Mouse (Mus musculus) megakaryocyte, embryonic 14.5 days (primary cell): ENCODE measurements around the gene Gmps. TPM values are rescaled to one million over a fixed set of nuclear protein-coding genes. Genes with fewer than 3 reads are reported as not detected.

Experiments used
- H3K27me3 ChIP-seq: replicated peaks from 2 replicates; pipeline ENCODE3; 2012; ENCODE audit warnings: inconsistent platforms
- H3K36me3 ChIP-seq: replicated peaks from 2 replicates; pipeline ENCODE3; 2012; ENCODE audit warnings: low read length, inconsistent platforms, mixed read lengths
- H3K4me1 ChIP-seq: 2 replicates; pipeline ENCODE4 v1.6.1; 2012; ENCODE audit warnings: inconsistent platforms
- H3K4me3 ChIP-seq: replicated peaks from 2 replicates; pipeline ENCODE3; 2012; ENCODE audit warnings: moderate library complexity, mild to moderate bottlenecking, inconsistent platforms
- H3K9me3 ChIP-seq: 2 replicates; pipeline ENCODE4 v1.6.1; 2012; ENCODE audit warnings: inconsistent platforms
- FLI1 ChIP-seq: IDR thresholded peaks from 2 replicates; pipeline ENCODE4 v1.6.1; 2012; ENCODE audit warnings: low read length, inconsistent platforms, mixed read lengths
- GATA1 ChIP-seq: IDR thresholded peaks from 3 replicates; pipeline ENCODE4 v1.6.1; 2012; ENCODE audit warnings: mixed read lengths, low read length, inconsistent platforms, borderline replicate concordance
- polyA plus RNA-seq: library from polyadenylated mRNA; stranded (reverse); fragments of >175 nt; gene quantifications from 2 replicates; pipeline ENCODE4 v1.2.3, GENCODE M21; 2012; ENCODE audit warnings: low replicate concordance; ENCODE audit not compliant: insufficient read depth

Gene Gmps
- polyA plus RNA-seq, 1 experiment, result 1.7 TPM

DNA sequence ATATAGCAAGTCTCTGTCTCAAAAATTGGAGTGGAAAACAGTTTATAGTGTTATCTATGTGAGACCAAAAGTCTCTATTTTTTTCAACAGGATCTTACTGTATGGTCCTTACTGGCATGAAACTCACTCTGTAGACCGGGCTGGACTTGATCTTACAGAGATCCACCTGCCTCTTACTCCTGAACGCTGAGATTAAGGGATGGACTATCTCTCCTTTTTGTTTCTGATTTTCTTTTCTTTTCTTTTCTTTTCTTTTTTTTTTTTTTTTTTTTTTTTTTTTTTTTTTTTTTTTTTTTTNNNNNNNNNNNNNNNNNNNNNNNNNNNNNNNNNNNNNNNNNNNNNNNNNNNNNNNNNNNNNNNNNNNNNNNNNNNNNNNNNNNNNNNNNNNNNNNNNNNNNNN lies 10.0 kb upstream of the Gmps start:
- TF ChIP-seq GATA1 (no peak), FLI1 (no peak)
- Histone ChIP-seq H3K36me3 (peaks cover 4% of the 10 kb centered on the region), H3K9me3 (no peaks in the 10 kb centered on the region), H3K4me1 (peaks cover 31% of the 10 kb centered on the region), H3K4me3 (no peak overlapping the region), H3K27me3 (peaks cover 2% of the 10 kb centered on the region)

DNA sequence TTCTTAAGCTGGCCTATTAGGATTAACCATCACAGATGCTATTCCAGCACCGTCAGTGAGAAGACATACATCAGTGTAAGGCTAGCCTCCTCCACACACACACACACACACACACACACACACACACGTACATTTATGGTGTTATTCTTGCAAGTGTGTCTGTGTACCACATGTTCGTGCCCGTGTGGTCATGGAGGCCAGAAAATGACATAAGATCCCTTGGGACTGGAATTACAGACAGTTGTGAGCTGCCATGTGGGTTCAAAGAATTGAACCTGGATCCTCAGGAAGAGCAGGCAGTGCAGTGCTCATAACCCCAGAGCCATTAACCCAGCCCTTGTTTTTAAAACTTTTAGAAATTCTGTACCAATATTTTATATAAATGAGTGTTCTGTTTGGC lies 2.0 kb downstream of the Gmps start:
- peak overlapping the region; percentile 69 for H3K4me3 ChIP-seq
- peaks cover 32% of the 10 kb centered on the region for H3K36me3 ChIP-seq
- H3K9me3 ChIP-seq, result no peaks in the 10 kb centered on the region
- H3K27me3 ChIP-seq, result no peaks in the 10 kb centered on the region
- TF ChIP-seq GATA1 (no peak), FLI1 (no peak)
- H3K4me1 ChIP-seq, result peaks cover 33% of the 10 kb centered on the region

DNA sequence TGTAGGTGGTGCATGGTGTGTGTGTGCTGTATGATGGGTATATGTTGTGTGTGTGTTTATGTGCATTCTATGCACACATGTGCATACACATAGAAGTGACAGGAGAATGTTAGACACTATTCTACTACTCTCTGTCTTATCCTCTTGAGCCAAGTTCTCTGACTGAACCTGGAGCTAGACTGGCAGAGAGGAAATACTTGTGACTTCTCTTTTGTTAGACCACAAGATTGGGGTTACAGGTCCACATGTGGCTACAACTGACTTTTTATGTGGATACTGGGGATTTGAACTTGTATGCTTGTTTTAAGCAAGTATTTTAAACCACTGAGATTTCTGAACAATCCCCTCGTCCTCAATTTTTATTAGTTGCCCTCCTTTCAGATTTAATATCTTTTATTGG lies 10.8 kb downstream of the Gmps start:
- Histone ChIP-seq H3K27me3 (no peaks in the 10 kb centered on the region), H3K4me1 (peaks cover 9% of the 10 kb centered on the region; the same call in 1 of the 2 replicates), H3K36me3 (peaks cover 92% of the 10 kb centered on the region), H3K9me3 (no peaks in the 10 kb centered on the region), H3K4me3 (peak overlapping the region; percentile 14)
- no peak for TF ChIP-seq GATA1
- TF ChIP-seq FLI1, result no peak

DNA sequence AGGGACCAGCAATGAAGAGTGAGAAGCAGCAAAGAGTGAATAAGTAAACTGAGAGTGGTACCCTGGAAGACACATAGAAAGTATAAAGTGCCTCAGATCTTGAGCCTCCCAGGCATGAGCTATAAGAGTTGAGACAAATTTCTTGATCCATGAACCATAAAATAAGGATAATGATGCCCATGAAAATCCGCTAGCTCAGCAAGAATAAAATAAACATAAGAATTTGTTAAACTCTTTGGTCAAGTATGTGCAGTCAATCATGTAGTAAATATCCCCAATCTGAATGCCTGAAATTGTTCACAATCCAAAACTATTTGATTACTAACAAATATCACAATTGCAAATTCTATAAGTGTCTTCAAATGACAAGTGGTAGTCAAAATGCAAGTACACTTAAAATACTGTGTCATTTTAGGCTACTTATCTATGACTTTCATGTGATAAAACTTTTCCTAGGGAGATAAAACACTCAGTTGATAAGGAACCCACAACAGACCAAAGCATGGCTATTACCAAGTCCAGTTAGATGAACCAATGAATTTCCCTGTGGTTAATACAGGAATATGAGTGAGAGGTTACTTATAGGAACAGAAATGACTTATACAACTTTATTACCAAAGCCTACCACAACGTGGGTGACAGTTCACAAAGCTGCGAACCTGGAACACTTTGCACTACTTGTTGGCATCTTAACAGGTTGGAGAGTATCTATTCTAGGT lies 13.0 kb downstream of the Gmps start:
- Histone ChIP-seq H3K27me3 (no peaks in the 10 kb centered on the region), H3K36me3 (peaks cover 92% of the 10 kb centered on the region), H3K9me3 (no peaks in the 10 kb centered on the region), H3K4me1 (peaks cover 9% of the 10 kb centered on the region; the same call in 1 of the 2 replicates), H3K4me3 (no peak overlapping the region)
- no peak for TF ChIP-seq FLI1
- no peak for TF ChIP-seq GATA1

DNA sequence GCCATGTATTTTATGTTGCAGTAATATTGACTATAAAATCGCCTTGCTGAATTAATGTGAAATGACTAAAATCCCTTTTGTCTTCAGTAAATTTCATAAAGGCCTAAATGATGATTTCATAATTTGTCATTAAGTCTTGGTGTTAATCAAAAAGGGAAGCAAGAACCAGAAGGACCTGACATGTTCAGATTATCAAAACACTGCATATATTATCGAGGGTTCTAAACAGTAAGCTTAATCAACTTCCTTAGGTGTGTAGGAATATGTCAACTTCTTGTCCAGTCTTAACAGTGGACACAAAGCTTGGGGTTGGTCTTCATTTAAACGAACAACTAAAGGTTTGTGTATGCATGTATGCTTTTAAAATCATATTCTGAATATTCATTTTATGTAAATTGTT lies 45.5 kb downstream of the Gmps start:
- Histone ChIP-seq H3K9me3 (peaks cover 9% of the 10 kb centered on the region), H3K4me3 (no peak overlapping the region), H3K36me3 (peaks cover 19% of the 10 kb centered on the region), H3K4me1 (no peaks in the 10 kb centered on the region), H3K27me3 (no peaks in the 10 kb centered on the region)
- TF ChIP-seq GATA1 (no peak), FLI1 (no peak)

DNA sequence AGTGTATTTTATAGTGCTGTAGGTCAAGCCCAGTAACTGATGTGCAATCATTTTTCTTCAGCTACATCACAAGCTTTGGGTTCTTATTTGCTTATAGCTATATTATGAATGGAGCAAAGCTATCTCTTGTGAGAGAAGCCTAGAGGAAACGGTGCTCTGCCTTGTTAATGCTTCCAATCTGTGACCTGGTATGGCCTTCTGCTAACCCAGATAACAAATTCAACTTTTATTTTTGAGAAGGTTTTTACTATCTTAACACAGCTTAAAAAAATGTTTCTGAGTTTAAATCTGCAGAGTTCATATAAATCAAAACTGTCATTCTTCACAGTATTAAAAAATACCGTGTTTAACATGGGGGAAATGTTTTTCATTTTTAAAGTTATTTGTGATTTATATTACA lies 46.0 kb downstream of the Gmps start:
- Histone ChIP-seq H3K4me3 (no peak overlapping the region), H3K9me3 (peaks cover 9% of the 10 kb centered on the region), H3K36me3 (peaks cover 19% of the 10 kb centered on the region), H3K27me3 (no peaks in the 10 kb centered on the region), H3K4me1 (no peaks in the 10 kb centered on the region)
- TF ChIP-seq GATA1, result no peak
- no peak for TF ChIP-seq FLI1

DNA sequence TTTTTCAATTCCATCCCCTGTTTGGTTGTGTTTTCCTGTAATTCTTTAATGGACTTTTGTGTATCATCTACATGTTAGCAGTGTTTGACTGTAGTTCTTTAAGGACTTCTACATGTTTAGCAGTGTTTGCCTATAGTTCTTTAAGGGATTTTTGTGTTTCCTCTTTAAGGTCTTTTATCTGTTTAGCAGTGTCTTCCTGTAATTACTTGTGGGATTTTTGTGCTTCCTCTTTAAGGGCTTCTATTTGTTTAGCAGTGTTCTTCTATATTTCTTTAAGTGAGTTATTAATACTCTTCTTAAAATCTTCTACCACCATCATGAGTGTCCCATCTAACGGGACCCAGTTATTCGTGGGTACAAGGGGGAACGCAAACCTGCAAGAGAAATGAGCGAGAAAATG lies 53.9 kb downstream of the Gmps start:
- H3K27me3 ChIP-seq, result no peaks in the 10 kb centered on the region

DNA sequence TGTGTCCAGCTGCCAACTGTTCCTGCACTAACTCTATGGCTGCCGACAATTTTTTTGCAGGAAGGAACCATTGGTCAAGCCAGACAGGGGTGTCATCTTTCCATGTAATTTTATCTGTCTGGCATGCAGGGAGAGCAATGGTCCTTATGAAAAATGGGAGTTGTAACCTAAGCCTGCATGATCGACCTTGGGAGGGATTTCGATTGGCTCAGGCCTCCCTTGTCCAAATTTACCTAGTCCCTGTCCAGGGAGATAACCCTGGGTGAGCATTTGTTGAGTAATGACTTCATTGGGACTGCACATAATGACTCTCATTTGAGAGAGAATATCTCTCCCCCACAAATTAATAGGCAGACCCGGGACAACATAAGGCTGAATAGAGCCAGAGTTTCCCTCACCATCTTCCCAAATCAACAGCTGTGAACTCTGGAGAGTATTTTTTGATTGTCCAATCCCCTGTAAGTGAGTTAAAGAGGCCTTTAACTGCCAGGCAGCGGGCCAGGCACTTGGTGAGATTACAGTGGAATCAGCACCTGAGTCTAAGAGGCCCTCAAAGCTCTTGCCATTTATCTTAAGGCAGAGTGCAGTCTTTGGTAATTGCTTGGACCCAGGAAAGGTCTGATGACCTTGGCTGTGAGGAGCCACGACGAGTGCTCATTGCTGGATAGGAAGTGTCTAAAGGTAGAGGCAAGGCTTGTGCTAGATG lies 62.4 kb downstream of the Gmps start:
- no peaks in the 10 kb centered on the region for H3K36me3 ChIP-seq
- no peaks in the 10 kb centered on the region for H3K27me3 ChIP-seq
- no peak overlapping the region for H3K4me3 ChIP-seq
- H3K4me1 ChIP-seq, result no peaks in the 10 kb centered on the region
- TF ChIP-seq GATA1 (no peak), FLI1 (no peak)
- no peaks in the 10 kb centered on the region for H3K9me3 ChIP-seq

More for the DNA sequence above, 53.9 kb downstream of the Gmps start:
- Histone ChIP-seq H3K36me3 (no peaks in the 10 kb centered on the region), H3K9me3 (peaks cover 3% of the 10 kb centered on the region), H3K4me3 (no peak overlapping the region), H3K4me1 (peaks cover 9% of the 10 kb centered on the region)
- TF ChIP-seq FLI1, result no peak
- TF ChIP-seq GATA1, result no peak

DNA sequence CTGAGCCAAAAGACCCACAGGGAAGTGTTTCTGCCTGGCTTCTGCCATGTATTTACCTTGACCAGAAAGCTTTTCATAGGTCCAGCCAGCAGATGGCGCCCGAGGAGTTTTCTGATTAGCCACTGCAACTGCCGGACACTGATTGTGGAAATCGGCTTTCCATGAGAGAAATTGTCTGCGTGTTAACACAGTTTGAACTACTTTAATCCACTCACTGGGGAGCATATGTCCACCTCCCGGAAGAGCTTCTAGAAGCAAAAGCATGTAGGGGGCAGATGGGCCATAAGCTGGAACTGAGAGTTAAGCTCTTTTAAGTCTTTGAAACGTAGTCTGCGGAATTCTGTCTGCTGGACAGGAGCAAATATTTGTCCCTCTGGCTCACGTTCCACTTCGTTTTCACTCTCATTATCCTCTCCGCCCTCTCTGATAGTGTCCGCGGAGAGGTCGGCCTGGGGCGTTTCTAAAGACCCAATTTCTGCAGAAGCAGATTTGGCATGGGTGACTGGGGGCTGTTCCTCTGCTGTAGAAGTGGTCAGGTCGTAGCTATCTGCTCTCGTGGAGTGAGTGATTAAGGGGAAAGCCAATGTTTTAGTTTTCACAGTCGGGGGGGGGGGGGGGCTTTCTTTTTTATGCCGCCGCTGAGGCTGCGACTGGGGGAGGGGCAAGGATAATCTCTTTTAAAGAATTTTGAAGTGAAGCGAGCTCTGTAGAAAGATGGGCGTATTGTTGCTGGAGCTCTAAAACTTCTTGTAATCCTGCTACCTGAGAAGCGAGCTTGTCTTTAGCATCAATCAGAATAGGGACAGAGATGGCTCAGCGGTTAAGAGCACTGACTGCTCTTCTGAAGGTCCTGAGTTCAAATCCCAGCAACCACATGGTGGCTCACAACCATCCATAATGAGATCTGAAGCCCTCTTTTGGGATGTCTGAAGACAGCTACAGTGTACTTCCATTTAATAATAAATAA lies 64.2 kb downstream of the Gmps start:
- Histone ChIP-seq H3K36me3 (no peaks in the 10 kb centered on the region), H3K9me3 (no peaks in the 10 kb centered on the region), H3K4me3 (no peak overlapping the region), H3K27me3 (no peaks in the 10 kb centered on the region), H3K4me1 (no peaks in the 10 kb centered on the region)
- TF ChIP-seq FLI1 (no peak), GATA1 (no peak)

Other genes starting within 250 kb of the Gmps start
- gene Plch1, start 76.6 kb upstream of the Gmps start, polyA plus RNA-seq, result not detected in 2 replicates
- gene E130311K13Rik, start 46.6 kb upstream of the Gmps start, polyA plus RNA-seq, result 2.4 and 4.0 TPM in 2 replicates
- gene Slc33a1, start 11.3 kb upstream of the Gmps start, polyA plus RNA-seq, result 13.9 and 33.7 TPM in 2 replicates
- not detected in 2 replicates for gene Vmn2r1, start 105.4 kb downstream of the Gmps start, polyA plus RNA-seq
- not detected in 2 replicates for gene Vmn2r2, start 165.8 kb downstream of the Gmps start, polyA plus RNA-seq